Mouse (Mus musculus): ENCODE results near the gene Tnfsf18. TPM values are rescaled to one million over a fixed set of nuclear protein-coding genes. Genes with fewer than 3 reads are reported as not detected.

Tnfsf18 gene
- total and polyA plus RNA-seq, 3 experiments: not detected

GRCm38 (mm10) chr1:161491766-161492165, 2.7 kb upstream of the Tnfsf18 start:
- Histone ChIP-seq H3K4me3 (ENCODE audit: control insufficient read depth in 1 of 2, insufficient read depth in 1 of 2, low read depth in 2 of 2, low read length in 2 of 2) (no peak overlapping the region), H3K79me2 (ENCODE audit: control insufficient read depth, insufficient read depth, low read length, poor library complexity) (no peaks in the 10 kb centered on the region), H3K9me3 (replicated peaks; ENCODE audit: insufficient read depth, low read length) (no peaks in the 10 kb centered on the region), H3K36me3 (ENCODE audit: control insufficient read depth in 1 of 2, insufficient read depth in 2 of 2, low read length in 2 of 2) (no peaks in the 10 kb centered on the region), H3K4me1 (ENCODE audit: control insufficient read depth in 1 of 2, insufficient read depth in 2 of 2, low read length in 2 of 2) (no peaks in the 10 kb centered on the region), H3K27me3 (ENCODE audit: control insufficient read depth in 1 of 2, insufficient read depth in 2 of 2, low read length in 2 of 2) (no peaks in the 10 kb centered on the region), H3K27ac (ENCODE audit: control insufficient read depth, low read depth, low read length) (no peak overlapping the region), H3K9ac (ENCODE audit: control insufficient read depth, low read depth, low read length, poor library complexity, severe bottlenecking) (no peak overlapping the region)
- TF ChIP-seq SMC3 (IDR thresholded peaks at IDR 0.05; ENCODE audit: low read depth, low read length): no peak
- TF ChIP-seq MEF2A (IDR thresholded peaks at IDR 0.05; ENCODE audit: extremely low read depth, insufficient replicate concordance, low read depth, low read length, poor library complexity, severe bottlenecking): no peak
- TF ChIP-seq ZNF384 (IDR thresholded peaks at IDR 0.05; ENCODE audit: low read depth, low read length): no peak
- no peak for TF ChIP-seq CTCF (IDR thresholded peaks at IDR 0.05 in 2 of 3, conservative IDR thresholded peaks at IDR 0.05 in 1 of 3; ENCODE audit: control insufficient read depth in 1 of 3, insufficient read depth in 1 of 3, low read depth in 2 of 3, low read length in 3 of 3, poor library complexity in 1 of 3, severe bottlenecking in 1 of 3)
- no peak for TF ChIP-seq CHD2 (IDR thresholded peaks at IDR 0.05; ENCODE audit: low read length)
- TF ChIP-seq POLR2A (IDR thresholded peaks at IDR 0.05; ENCODE audit: control insufficient read depth in 1 of 2, insufficient read depth in 1 of 2, low read depth in 1 of 2, low read length in 2 of 2, poor library complexity in 1 of 2): no peak
- TF ChIP-seq HCFC1 (IDR thresholded peaks at IDR 0.05; ENCODE audit: low read depth, low read length): no peak
- no peak for TF ChIP-seq TBP (IDR thresholded peaks at IDR 0.05; ENCODE audit: low read depth, low read length)
- TF ChIP-seq CHD1 (IDR thresholded peaks at IDR 0.05; ENCODE audit: low read depth, low read length): no peak
- no peak for TF ChIP-seq MAX (IDR thresholded peaks at IDR 0.05; ENCODE audit: low read length)
- no peak for TF ChIP-seq GATA1 (IDR thresholded peaks at IDR 0.05; ENCODE audit: low read depth, low read length)
- TF ChIP-seq E2F4 (IDR thresholded peaks at IDR 0.05; ENCODE audit: borderline replicate concordance, low read depth, low read length): no peak
- no peak for TF ChIP-seq USF2 (IDR thresholded peaks at IDR 0.05; ENCODE audit: borderline replicate concordance in 1 of 2, insufficient read depth in 1 of 2, low read depth in 1 of 2, low read length in 2 of 2)
- TF ChIP-seq SIN3A (IDR thresholded peaks at IDR 0.05; ENCODE audit: low read length): no peak
- TF ChIP-seq MAFK (IDR thresholded peaks at IDR 0.05; ENCODE audit: borderline replicate concordance, low read depth, low read length): no peak
- no peak for TF ChIP-seq JUND (IDR thresholded peaks at IDR 0.05; ENCODE audit: low read depth, low read length)
- no peak for TF ChIP-seq BHLHE40 (IDR thresholded peaks at IDR 0.05; ENCODE audit: borderline replicate concordance, low read depth, low read length)
- TF ChIP-seq TAL1 (IDR thresholded peaks at IDR 0.05; ENCODE audit: low read length): no peak
- TF ChIP-seq POLR2AphosphoS2 (IDR thresholded peaks at IDR 0.05; ENCODE audit: low read length): no peak
- no peak for TF ChIP-seq NELFE (IDR thresholded peaks at IDR 0.05; ENCODE audit: low read depth, low read length)
- no peak for DNase-seq (ENCODE audit: low read depth, low spot score)

DNA sequence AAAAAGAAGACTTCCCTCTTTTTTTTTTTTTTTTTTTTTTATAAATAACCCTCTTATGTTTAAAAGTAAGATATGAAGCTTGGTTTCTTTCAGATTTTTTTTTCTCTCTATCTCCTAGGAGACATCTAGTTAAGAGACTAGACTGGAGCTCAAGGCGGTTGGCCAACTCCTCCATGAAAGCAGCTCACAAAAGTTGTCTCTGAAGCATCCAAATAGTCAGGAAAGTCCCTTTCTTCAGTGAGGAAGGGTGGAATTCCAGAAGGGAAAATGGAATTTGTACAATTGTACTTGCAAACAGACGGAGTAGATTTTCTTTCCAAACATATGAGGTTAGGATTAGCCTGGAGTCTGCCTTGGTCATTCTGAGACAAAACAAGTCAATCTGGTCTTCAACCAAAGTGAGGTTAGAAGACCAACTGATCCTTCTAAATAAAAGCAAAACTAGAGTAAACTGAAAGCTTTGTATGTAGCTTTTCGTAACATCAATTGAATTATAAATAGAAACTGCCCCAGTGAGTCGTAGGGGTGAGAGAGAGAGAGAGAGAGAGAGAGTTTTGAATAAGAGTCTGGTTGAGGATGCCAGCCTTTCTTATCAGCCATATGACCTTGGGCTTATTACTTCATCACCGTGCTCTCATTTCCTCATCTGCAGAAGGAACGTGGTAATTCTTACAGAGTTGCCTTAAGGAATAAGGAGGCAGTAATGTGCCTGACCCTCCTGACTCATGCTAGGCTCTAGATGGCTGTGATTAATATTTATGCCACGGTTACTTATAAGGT, 2.6 kb downstream of the Tnfsf18 start:
- Histone ChIP-seq H3K4me1 (ENCODE audit: control insufficient read depth in 1 of 2, insufficient read depth in 2 of 2, low read length in 2 of 2) (no peaks in the 10 kb centered on the region), H3K27ac (ENCODE audit: control insufficient read depth, low read depth, low read length) (no peak overlapping the region), H3K9ac (ENCODE audit: control insufficient read depth, low read depth, low read length, poor library complexity, severe bottlenecking) (no peak overlapping the region), H3K27me3 (ENCODE audit: control insufficient read depth in 1 of 2, insufficient read depth in 2 of 2, low read length in 2 of 2) (no peaks in the 10 kb centered on the region), H3K79me2 (ENCODE audit: control insufficient read depth, insufficient read depth, low read length, poor library complexity) (no peaks in the 10 kb centered on the region), H3K36me3 (ENCODE audit: control insufficient read depth in 1 of 2, insufficient read depth in 2 of 2, low read length in 2 of 2) (no peaks in the 10 kb centered on the region), H3K9me3 (replicated peaks; ENCODE audit: insufficient read depth, low read length) (no peaks in the 10 kb centered on the region), H3K4me3 (ENCODE audit: control insufficient read depth in 1 of 2, insufficient read depth in 1 of 2, low read depth in 2 of 2, low read length in 2 of 2) (no peak overlapping the region)
- TF ChIP-seq MYC (IDR thresholded peaks at IDR 0.05; ENCODE audit: low read depth, low read length): no peak
- DNase-seq (ENCODE audit: low read depth, low spot score): no peak

Data from MEL (cell line).